In the genomic region with DNA sequence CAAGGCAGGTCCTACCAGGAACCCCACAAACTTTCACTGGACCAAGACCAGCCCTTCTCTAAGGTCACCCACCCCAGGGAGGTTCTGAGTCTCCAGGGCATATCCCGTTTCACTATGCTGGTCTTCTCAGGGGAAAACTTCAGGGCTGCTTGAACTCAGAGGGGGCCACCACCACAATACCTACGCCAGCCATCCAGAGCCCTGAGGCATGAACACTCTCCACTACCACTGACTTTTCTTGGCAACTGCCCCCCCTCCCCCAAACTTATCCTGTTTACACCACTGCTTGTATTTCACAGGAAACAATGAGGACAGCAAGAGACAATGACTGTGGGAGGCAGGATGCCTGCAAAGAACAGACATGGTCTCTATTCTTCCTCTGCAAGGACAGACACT, we compare ENCODE assay signal across 8 mouse cellular contexts. TPM values are rescaled to one million over a fixed set of nuclear protein-coding genes. Genes with fewer than 3 reads are reported as not detected.
DNase-seq lines count a peak whose midpoint lies in the region; ATAC-seq and TF ChIP-seq lines count a peak whose summit lies in the region.

No protein-coding gene starts in this region.

- TF ChIP-seq EP300 in liver, postnatal 0 days (IDR thresholded peaks at IDR 0.05; ENCODE audit: low read depth) = no peak

- H3K4me3 ChIP-seq in gastrocnemius, adult 2 months = peak overlapping the region; percentile 37
- H3K4me3 ChIP-seq in embryonic facial prominence, embryonic 15.5 days (replicated peaks) = no peak overlapping the region
- H3K4me3 ChIP-seq in liver, postnatal 0 days (ENCODE audit: low read depth, low read length) = 0 out of 2 replicates have a peak overlapping the region, but pooled peaks have one; percentile 5
- no peak overlapping the region for H3K4me3 ChIP-seq in stomach, embryonic 15.5 days (replicated peaks)

- intact Hi-C loops in gastrocnemius, adult 2 months (cut with DNase I) = no loop called here
- intact Hi-C loops in gastrocnemius, postnatal 14 days (cut with DNase I; ENCODE audit: low total_unique reads) = no loop called here
- intact Hi-C loops in left cerebral cortex, postnatal 4 days (cut with DNase I) = no loop called here

- no peaks in the 10 kb centered on the region for H3K9me3 ChIP-seq in embryonic facial prominence, embryonic 15.5 days (replicated peaks)
- H3K9me3 ChIP-seq in liver, postnatal 0 days (ENCODE audit: low read length) = no peaks in the 10 kb centered on the region
- no peaks in the 10 kb centered on the region for H3K9me3 ChIP-seq in stomach, embryonic 15.5 days

- peak overlapping the region; percentile 85 for H3K27ac ChIP-seq in gastrocnemius, adult 2 months
- H3K27ac ChIP-seq in embryonic facial prominence, embryonic 15.5 days (replicated peaks) = peak overlapping the region; percentile 85
- H3K27ac ChIP-seq in liver, postnatal 0 days (ENCODE audit: low read depth) = peak overlapping the region; percentile 93
- peak overlapping the region; percentile 90 for H3K27ac ChIP-seq in stomach, embryonic 15.5 days

- no peak overlapping the region; the same call in 1 of the 2 replicates for H3K4me2 ChIP-seq in embryonic facial prominence, embryonic 15.5 days (replicated peaks)
- peak overlapping the region; percentile 56 for H3K4me2 ChIP-seq in liver, postnatal 0 days (ENCODE audit: low read depth, low read length)
- H3K4me2 ChIP-seq in stomach, embryonic 15.5 days = peak overlapping the region; percentile 17; the same call in 1 of the 2 replicates

- DNase-seq in gastrocnemius, adult 2 months = peak; percentile 34
- DNase-seq in gastrocnemius, postnatal 14 days = no peak
- DNase-seq in induced T-regulatory cell, adult 2 months (ENCODE audit: low read depth) = peak; percentile 69
- peak; percentile 45 for DNase-seq in liver, postnatal 0 days
- DNase-seq in MN1 (ENCODE audit: low spot score) = no peak
- DNase-seq in left cerebral cortex, postnatal 4 days = no peak

- H3K36me3 ChIP-seq in embryonic facial prominence, embryonic 15.5 days = no peaks in the 10 kb centered on the region
- no peaks in the 10 kb centered on the region; the same call in 1 of the 2 replicates for H3K36me3 ChIP-seq in liver, postnatal 0 days (replicated peaks; ENCODE audit: insufficient read depth, low read length)
- no peaks in the 10 kb centered on the region for H3K36me3 ChIP-seq in stomach, embryonic 15.5 days

- no peak for TF ChIP-seq CTCF in gastrocnemius, adult 2 months (IDR thresholded peaks at IDR 0.05)
- TF ChIP-seq CTCF in liver, postnatal 0 days (IDR thresholded peaks at IDR 0.05; ENCODE audit: low read depth) = no peak

- H3K4me1 ChIP-seq in embryonic facial prominence, embryonic 15.5 days = peaks cover 88% of the 10 kb centered on the region
- H3K4me1 ChIP-seq in liver, postnatal 0 days (ENCODE audit: insufficient read depth) = peaks cover 87% of the 10 kb centered on the region
- peaks cover 66% of the 10 kb centered on the region for H3K4me1 ChIP-seq in stomach, embryonic 15.5 days

- no peak overlapping the region for H3K9ac ChIP-seq in embryonic facial prominence, embryonic 15.5 days
- H3K9ac ChIP-seq in liver, postnatal 0 days (replicated peaks) = peak overlapping the region; percentile 48
- H3K9ac ChIP-seq in stomach, embryonic 15.5 days = no peak overlapping the region

- no peaks in the 10 kb centered on the region for H3K27me3 ChIP-seq in embryonic facial prominence, embryonic 15.5 days
- no peaks in the 10 kb centered on the region for H3K27me3 ChIP-seq in liver, postnatal 0 days (ENCODE audit: insufficient read depth, low read length)
- H3K27me3 ChIP-seq in stomach, embryonic 15.5 days (replicated peaks) = no peaks in the 10 kb centered on the region

- 38% methylated on average over 2 of the region's 2 CpGs for WGBS in embryonic facial prominence, embryonic 15.5 days
- WGBS in liver, postnatal 0 days (ENCODE audit: insufficient replicate concordance) = 36% methylated on average over 2 of the region's 2 CpGs
- WGBS in stomach, embryonic 15.5 days = 70% methylated on average over 2 of the region's 2 CpGs

- ATAC-seq in embryonic facial prominence, embryonic 15.5 days (ENCODE audit: insufficient number of reproducible peaks, low FRiP score, low TSS enrichment, low read depth) = no peak
- peak; percentile 10 for ATAC-seq in liver, postnatal 0 days
- 0 out of 2 replicates have a peak, but pooled peaks have one; percentile 7 for ATAC-seq in stomach, embryonic 15.5 days (ENCODE audit: insufficient read depth, low FRiP score, low read depth)

RNA-seq across cellular contexts. Expression of a gene that starts 7.6 kb away (rescaled TPM):
- total RNA-seq in gastrocnemius, adult 2 months (2021) = 10 to 100 TPM; 11.0 to 16.8 TPM
- total RNA-seq in gastrocnemius, postnatal 14 days (2021) = 10 to 100 TPM; 16.3 to 16.8 TPM
- polyA plus RNA-seq in embryonic facial prominence, embryonic 15.5 days (2015; fragmentation: Nextera tagmentation; extraction: Ambion mirVana) = 84.7 and 86.6 TPM in 2 replicates
- 22.0 and 24.9 TPM in 2 replicates for polyA plus RNA-seq in liver, postnatal 0 days (2015; fragmentation: Nextera tagmentation; extraction: Ambion mirVana)
- 67.5 and 72.3 TPM in 2 replicates for polyA plus RNA-seq in stomach, embryonic 15.5 days (2015; fragmentation: Nextera tagmentation; extraction: Ambion mirVana)
- total RNA-seq in left cerebral cortex, postnatal 4 days (2021) = 10 to 100 TPM; 81.9 to 86.2 TPM

RNA-seq across cellular contexts. Expression of a gene that starts 54.6 kb away (rescaled TPM):
- 10 to 100 TPM; 21.9 to 28.6 TPM for total RNA-seq in gastrocnemius, adult 2 months (2021)
- total RNA-seq in gastrocnemius, postnatal 14 days (2021) = 1 to 10 TPM; 8.4 to 9.7 TPM
- polyA plus RNA-seq in embryonic facial prominence, embryonic 15.5 days (2015; fragmentation: Nextera tagmentation; extraction: Ambion mirVana) = 89.0 and 91.4 TPM in 2 replicates
- polyA plus RNA-seq in liver, postnatal 0 days (2015; fragmentation: Nextera tagmentation; extraction: Ambion mirVana) = 80.4 and 85.0 TPM in 2 replicates
- 40.2 and 43.5 TPM in 2 replicates for polyA plus RNA-seq in stomach, embryonic 15.5 days (2015; fragmentation: Nextera tagmentation; extraction: Ambion mirVana)
- total RNA-seq in left cerebral cortex, postnatal 4 days (2021) = 100 to 1,000 TPM in 1 of 2 experiments, 10 to 100 TPM in 1; 88.0 to 105 TPM

Comparison
In these comparisons a context has a peak if more than half of its experiments do, and no peak if none do; other contexts are left out.
1. DNase-seq: peak in gastrocnemius, adult 2 months (single experiment), induced T-regulatory cell, adult 2 months (single experiment) and liver, postnatal 0 days (single experiment); none in gastrocnemius, postnatal 14 days (single experiment), MN1 (single experiment) and left cerebral cortex, postnatal 4 days (single experiment).
2. H3K4me3 ChIP-seq: peak in gastrocnemius, adult 2 months (single experiment) and liver, postnatal 0 days (single experiment); none in embryonic facial prominence, embryonic 15.5 days (single experiment) and stomach, embryonic 15.5 days (single experiment).
3. RNA of a gene that starts 7.6 kb away (total RNA-seq): 81.9 to 86.2 TPM in left cerebral cortex, postnatal 4 days; 11.0 to 16.8 TPM in gastrocnemius, adult 2 months and 16.3 to 16.8 TPM in gastrocnemius, postnatal 14 days; every median in the first group is over 4 times any median in the second.
4. Peak in every context shown above with its lines, with median percentiles within 50 percentile points of each other: H3K27ac ChIP-seq.